Mouse (Mus musculus): ENCODE results near the gene Bcar3. TPM values are rescaled to one million over a fixed set of nuclear protein-coding genes. Genes with fewer than 3 reads are reported as not detected.

The Bcar3 gene
- polyA plus RNA-seq, 1 experiment from 2014 or later: 14.1 TPM

DNA sequence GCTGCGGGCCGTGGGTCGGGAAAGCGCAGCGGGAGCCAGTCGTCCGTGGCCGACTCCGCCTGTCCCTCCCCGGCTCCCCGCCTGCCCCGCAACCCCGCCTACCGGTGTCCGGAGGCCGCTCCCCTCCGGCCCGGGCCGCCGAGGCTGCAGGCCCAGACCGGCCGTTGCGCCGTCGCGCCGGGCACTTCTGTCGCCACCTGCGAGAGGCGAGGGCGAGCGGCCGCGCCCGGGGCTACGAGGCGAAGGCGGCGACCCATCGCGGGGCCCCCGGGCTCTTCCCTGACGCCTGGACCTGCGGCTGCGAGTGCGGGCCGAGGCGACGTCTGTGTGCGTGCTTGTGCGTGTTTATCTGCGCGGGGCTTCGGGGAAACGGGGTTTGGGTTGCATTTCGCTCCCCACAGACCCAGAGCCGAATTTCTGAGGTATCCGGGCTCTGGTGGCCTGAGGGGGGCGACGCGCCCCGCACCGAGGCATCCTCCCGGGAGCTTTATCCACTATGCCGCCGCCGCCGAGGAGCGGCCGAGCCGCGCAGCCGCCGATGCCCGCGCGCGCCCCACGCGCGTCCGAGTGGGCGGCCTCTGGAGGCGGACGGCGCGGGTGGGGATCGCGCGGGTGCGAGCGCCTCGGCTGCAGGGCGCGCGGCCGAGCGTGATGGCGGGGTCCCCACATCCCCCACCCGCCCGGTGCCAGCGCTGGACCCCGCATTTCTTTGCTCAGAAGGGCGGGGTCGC is 548 bp upstream of the Bcar3 start:
- WGBS: under 1% methylated on average over 77 of the region's 105 CpGs
- H3K4me3 ChIP-seq (replicated peaks): peak overlapping the region; percentile 90
- H3K4me2 ChIP-seq: peak overlapping the region; percentile 87
- H3K9ac ChIP-seq: peak overlapping the region; percentile 68
- H3K27ac ChIP-seq: peak overlapping the region; percentile 92
- ATAC-seq (ENCODE audit: insufficient read depth, low FRiP score, low read depth): peak; percentile 88
- H3K4me1 ChIP-seq: peaks cover 14% of the 10 kb centered on the region
- no peaks in the 10 kb centered on the region for H3K36me3 ChIP-seq
- H3K9me3 ChIP-seq: no peaks in the 10 kb centered on the region
- H3K27me3 ChIP-seq (replicated peaks): no peaks in the 10 kb centered on the region

DNA sequence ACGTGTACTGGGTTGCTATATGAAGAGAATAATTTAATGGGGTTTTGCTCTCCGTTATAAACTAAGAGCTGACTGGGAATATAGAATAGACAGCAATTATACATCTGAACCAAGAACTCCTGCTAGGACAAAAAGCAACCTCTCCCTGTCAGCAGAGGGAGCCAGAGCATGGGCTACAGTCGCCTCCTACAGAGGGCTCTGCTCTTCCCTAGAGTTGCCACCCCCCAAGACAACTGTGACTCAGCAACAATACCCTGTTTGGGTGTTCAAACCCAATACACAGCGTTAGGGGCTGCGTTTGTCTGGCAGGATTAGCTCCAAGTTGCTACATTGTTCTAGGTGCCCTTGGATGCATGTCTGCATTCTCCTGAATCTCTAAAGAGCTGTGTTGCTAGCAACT is 1.6 kb downstream of the Bcar3 start:
- no peak overlapping the region for H3K27ac ChIP-seq
- H3K27me3 ChIP-seq (replicated peaks): no peaks in the 10 kb centered on the region
- peaks cover 14% of the 10 kb centered on the region for H3K4me1 ChIP-seq
- H3K9ac ChIP-seq: no peak overlapping the region
- H3K9me3 ChIP-seq: no peaks in the 10 kb centered on the region
- no peak for ATAC-seq (ENCODE audit: insufficient read depth, low FRiP score, low read depth)
- H3K36me3 ChIP-seq: no peaks in the 10 kb centered on the region
- 18% methylated on average over 5 of the region's 5 CpGs for WGBS
- H3K4me3 ChIP-seq (replicated peaks): no peak overlapping the region
- no peak overlapping the region for H3K4me2 ChIP-seq

DNA sequence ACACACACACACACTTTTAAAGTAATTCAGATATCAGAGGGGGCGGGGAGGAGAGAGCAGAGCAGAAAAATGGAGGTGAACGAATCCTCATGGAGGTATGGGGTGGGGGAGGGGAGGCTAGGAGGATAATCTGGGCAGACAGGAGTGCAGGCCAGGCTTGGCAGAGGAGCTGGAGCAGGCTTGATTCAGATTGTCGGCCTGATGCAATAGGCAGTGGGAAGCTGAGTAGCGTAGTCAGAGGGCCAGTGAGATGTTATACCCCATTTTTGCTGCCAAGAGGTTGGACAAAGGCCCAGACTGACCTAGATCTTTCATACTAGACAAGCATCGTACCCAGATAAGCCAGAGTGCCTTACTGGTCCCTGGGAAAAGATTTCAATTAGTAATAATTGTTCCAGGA is 3.0 kb downstream of the Bcar3 start:
- 61% methylated on average over 5 of the region's 5 CpGs for WGBS
- Histone ChIP-seq H3K36me3 (no peaks in the 10 kb centered on the region), H3K9ac (no peak overlapping the region), H3K4me3 (replicated peaks) (no peak overlapping the region), H3K4me2 (no peak overlapping the region), H3K9me3 (no peaks in the 10 kb centered on the region), H3K27me3 (replicated peaks) (no peaks in the 10 kb centered on the region), H3K4me1 (peaks cover 10% of the 10 kb centered on the region), H3K27ac (no peak overlapping the region)
- no peak for ATAC-seq (ENCODE audit: insufficient read depth, low FRiP score, low read depth)

DNA sequence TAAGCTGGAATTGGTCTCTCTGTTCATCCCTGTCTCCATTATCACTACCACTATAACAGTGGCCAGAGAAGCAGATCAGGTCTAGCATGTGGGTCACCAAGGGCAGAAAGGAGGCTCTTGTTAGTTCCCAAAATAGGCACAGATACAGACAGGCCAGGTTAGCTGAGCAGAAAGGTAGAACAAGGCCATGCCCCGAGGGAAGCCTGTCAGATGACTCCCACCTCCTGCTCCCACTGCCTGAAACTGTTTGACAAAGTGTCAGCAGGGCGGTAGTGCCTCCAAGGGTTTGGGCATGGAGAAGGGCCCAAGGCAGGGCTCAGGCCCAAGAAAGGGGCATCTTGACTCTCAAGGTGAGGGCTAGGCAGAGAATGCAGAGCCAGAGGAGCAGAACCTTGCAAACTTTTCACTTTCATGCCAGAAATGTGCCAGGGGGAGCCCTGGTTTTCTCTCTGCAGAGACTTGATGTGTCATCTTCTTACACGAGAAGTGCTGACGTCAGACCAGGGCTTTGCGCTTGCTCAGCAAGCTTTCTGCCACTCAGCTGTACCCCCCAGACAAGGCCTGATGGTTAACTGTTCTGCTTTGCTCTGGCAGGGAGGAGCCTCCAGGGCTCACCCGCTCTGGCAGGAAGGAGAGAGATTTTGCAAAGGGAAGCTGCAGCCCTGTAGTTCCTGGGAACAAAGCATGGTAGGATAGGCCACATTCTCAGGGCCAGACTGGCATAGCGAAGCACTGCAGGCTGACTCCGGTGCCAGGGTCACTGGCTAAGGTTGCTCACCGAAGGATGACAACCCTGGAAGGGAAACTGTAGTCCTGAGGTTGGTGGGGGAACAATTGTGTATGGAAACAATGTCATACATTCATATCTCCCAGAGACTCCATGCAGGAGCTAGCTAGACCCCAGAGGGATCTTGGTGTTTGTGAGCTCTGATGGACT is 7.3 kb downstream of the Bcar3 start:
- Histone ChIP-seq H3K4me3 (replicated peaks) (no peak overlapping the region), H3K9me3 (no peaks in the 10 kb centered on the region), H3K27me3 (replicated peaks) (no peaks in the 10 kb centered on the region), H3K4me2 (no peak overlapping the region), H3K4me1 (no peaks in the 10 kb centered on the region), H3K27ac (no peak overlapping the region), H3K36me3 (no peaks in the 10 kb centered on the region), H3K9ac (no peak overlapping the region)
- WGBS: 51% methylated on average over 9 of the region's 9 CpGs
- no peak for ATAC-seq (ENCODE audit: insufficient read depth, low FRiP score, low read depth)

DNA sequence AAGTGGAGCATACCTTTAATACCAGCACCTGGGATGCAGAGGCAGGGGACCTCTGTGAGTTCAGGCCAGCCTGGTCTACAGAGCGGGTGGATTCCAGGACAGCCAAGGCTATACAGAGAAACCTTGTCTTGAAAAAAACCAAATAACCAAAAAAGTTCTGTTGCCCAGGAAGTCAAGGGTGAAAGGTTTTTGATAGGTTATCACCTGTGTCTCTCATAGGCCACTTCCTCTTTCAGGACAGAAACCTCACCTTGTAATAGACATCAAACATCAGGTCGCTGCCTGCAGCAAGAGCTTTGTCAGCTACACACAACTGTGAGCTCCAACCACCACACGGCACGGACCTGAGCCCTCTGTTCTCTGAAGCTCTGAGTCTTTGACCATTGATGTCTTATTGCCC is 10.6 kb downstream of the Bcar3 start:
- WGBS: 87% methylated on average over 4 of the region's 4 CpGs
- H3K9ac ChIP-seq: no peak overlapping the region
- H3K4me3 ChIP-seq (replicated peaks): no peak overlapping the region
- H3K27me3 ChIP-seq (replicated peaks): no peaks in the 10 kb centered on the region
- no peaks in the 10 kb centered on the region for H3K4me1 ChIP-seq
- H3K27ac ChIP-seq: no peak overlapping the region
- no peak for ATAC-seq (ENCODE audit: insufficient read depth, low FRiP score, low read depth)
- no peaks in the 10 kb centered on the region for H3K9me3 ChIP-seq
- H3K36me3 ChIP-seq: no peaks in the 10 kb centered on the region
- no peak overlapping the region for H3K4me2 ChIP-seq

DNA sequence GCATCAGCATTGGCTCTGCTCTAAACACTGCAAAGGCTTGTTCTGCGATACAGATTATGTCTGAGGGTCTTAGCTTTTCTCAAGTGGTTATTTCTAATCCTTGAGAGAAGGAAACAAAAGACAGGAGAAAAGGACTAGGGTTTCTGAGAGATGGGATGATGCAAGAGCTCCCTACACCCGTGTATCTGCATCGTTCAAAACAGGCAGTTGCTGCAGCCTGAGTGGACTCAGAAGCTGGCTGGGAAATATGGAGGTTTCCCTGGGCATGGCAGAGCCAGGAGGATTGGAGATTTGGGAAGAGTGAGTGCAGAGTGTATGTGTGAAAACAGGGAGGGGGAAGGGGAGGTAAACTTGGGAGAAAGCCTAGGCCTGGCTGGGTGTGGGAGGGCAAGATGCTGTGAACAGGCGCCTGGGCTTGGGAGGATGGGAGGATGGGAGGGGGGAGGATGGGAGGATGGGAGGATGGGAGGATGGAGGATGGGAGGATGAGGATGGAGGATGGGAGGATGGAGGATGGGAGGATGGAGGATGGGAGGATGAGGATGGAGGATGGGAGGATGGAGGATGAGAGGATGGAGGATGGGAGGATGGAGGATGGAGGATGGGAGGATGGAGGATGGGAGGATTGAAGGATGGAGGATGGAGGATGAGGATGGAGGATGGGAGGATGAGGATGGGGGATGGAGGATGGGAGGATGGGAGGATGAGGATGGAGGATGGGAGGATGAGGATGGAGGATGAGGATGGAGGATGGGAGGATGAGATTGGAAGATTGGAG is 14.1 kb downstream of the Bcar3 start:
- WGBS: 47% methylated on average over 4 of the region's 4 CpGs
- no peaks in the 10 kb centered on the region for H3K9me3 ChIP-seq
- 0 out of 2 replicates have a peak, but pooled peaks cover 3% of the 10 kb centered on the region for H3K4me1 ChIP-seq
- no peak overlapping the region for H3K4me3 ChIP-seq (replicated peaks)
- no peaks in the 10 kb centered on the region for H3K27me3 ChIP-seq (replicated peaks)
- no peaks in the 10 kb centered on the region for H3K36me3 ChIP-seq
- H3K4me2 ChIP-seq: no peak overlapping the region
- no peak for ATAC-seq (ENCODE audit: insufficient read depth, low FRiP score, low read depth)
- H3K27ac ChIP-seq: no peak overlapping the region
- H3K9ac ChIP-seq: no peak overlapping the region

DNA sequence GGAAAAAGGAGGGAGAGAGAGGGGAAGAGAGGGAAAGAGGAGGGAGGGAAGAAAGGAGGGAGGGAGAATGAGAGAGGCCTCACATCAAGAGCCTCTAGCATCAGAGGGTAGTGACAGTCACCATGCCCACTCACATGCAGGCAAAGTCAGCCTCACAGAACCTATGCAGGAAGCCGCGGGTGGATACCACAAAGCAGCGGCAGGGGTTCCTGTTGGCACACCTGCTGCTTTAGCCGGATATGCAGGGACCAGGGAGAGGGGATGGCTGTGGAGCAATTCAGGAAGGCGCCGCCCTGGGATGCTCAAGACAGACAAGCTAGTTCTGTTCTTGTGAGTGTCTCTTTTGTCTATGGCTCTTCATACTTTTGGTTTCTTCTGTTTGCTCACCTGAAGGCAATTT is 15.0 kb downstream of the Bcar3 start:
- H3K36me3 ChIP-seq: no peaks in the 10 kb centered on the region
- ATAC-seq (ENCODE audit: insufficient read depth, low FRiP score, low read depth): no peak
- H3K9ac ChIP-seq: no peak overlapping the region
- H3K4me1 ChIP-seq: 0 out of 2 replicates have a peak, but pooled peaks cover 6% of the 10 kb centered on the region
- H3K27ac ChIP-seq: no peak overlapping the region
- 33% methylated on average over 6 of the region's 6 CpGs for WGBS
- no peaks in the 10 kb centered on the region for H3K9me3 ChIP-seq
- H3K4me3 ChIP-seq (replicated peaks): no peak overlapping the region
- H3K4me2 ChIP-seq: no peak overlapping the region
- H3K27me3 ChIP-seq (replicated peaks): no peaks in the 10 kb centered on the region

DNA sequence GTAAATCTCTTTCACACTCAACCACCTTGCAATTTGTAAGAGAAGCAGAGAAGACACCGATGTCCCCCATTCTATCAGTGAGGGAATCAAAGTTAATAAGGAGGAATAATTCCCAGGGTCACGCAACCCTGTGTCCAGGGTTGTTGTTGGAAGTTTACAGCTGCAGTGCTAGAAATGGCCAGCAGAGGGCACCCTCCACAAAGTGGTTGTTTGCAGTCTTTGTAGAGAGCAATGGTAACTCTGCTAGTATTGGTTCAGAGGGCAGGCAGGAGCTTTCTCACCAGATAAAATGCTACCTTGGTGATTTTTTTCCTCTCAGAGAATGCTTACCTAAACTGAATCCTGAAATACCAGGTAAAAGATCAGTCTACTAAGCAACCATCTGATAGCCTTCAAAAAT is 18.1 kb downstream of the Bcar3 start:
- Histone ChIP-seq H3K9ac (no peak overlapping the region), H3K36me3 (no peaks in the 10 kb centered on the region), H3K4me2 (no peak overlapping the region), H3K27me3 (replicated peaks) (no peaks in the 10 kb centered on the region), H3K4me1 (0 out of 2 replicates have a peak, but pooled peaks cover 6% of the 10 kb centered on the region), H3K9me3 (no peaks in the 10 kb centered on the region), H3K4me3 (replicated peaks) (no peak overlapping the region), H3K27ac (no peak overlapping the region)
- ATAC-seq (ENCODE audit: insufficient read depth, low FRiP score, low read depth): no peak
- WGBS: 16% methylated on average over 2 of the region's 2 CpGs

DNA sequence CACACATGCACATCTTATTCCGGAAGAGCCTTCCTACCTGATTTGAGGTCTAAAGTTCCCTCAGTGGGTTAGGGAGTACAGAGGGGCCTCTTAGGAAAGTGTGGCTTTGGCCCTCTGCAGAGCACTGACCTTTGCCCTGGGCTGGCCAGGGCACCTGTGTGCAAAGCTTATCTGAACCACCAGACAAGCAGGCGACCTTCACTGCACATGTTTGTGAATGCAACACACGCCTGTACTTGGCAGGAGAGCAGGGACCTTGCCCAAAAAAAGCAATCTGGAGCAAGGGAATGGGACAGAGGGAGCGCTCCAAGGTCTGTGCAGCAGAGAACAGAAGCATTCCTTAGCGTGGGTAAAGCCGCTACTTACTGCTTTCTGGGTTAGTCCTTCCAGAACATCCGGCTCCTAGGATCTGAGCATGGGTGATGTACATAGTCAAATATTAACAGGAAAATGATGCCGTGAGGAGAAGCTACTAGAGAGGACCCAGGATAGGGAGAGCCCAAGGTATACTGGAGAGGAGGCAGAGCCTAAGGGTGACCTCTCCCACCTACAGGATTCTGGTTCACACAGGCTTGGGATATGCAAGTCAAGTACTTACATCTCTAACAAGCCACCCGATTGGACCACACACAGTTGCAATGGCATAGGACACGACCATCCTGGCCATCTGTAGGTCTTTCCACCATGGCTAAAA is 19.1 kb downstream of the Bcar3 start:
- H3K27me3 ChIP-seq (replicated peaks): no peaks in the 10 kb centered on the region
- no peak overlapping the region for H3K9ac ChIP-seq
- peak overlapping the region; percentile 44 for H3K27ac ChIP-seq
- H3K36me3 ChIP-seq: no peaks in the 10 kb centered on the region
- H3K4me3 ChIP-seq (replicated peaks): no peak overlapping the region
- no peak overlapping the region for H3K4me2 ChIP-seq
- 0 out of 2 replicates have a peak, but pooled peaks cover 6% of the 10 kb centered on the region for H3K4me1 ChIP-seq
- ATAC-seq (ENCODE audit: insufficient read depth, low FRiP score, low read depth): peak; percentile 54; the same call in 1 of the 2 replicates
- 64% methylated on average over 10 of the region's 10 CpGs for WGBS
- no peaks in the 10 kb centered on the region for H3K9me3 ChIP-seq

DNA sequence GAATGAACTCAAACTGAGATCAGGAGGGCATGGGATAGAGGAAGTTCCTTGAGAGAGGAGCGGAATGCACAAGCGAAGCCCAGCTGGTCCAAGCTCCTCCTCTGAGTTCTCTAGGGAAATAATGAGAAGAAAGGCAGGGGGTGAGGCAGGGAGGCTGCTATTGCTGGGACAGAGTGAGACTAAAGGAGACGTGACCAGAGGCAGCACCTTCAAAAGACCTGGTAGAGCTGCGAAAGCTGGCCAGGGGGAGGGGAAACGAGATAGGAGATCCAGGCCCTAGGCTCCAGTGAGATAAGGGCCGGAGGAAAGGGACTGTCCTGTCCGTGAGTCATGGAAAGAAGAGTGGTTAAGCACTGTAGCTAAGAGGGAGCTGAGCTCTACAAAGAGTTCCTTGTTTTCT is 20.0 kb downstream of the Bcar3 start:
- ATAC-seq (ENCODE audit: insufficient read depth, low FRiP score, low read depth): peak; percentile 31; the same call in 1 of the 2 replicates
- H3K4me2 ChIP-seq: no peak overlapping the region
- no peaks in the 10 kb centered on the region for H3K9me3 ChIP-seq
- H3K4me1 ChIP-seq: 0 out of 2 replicates have a peak, but pooled peaks cover 6% of the 10 kb centered on the region
- H3K36me3 ChIP-seq: no peaks in the 10 kb centered on the region
- no peak overlapping the region for H3K4me3 ChIP-seq (replicated peaks)
- peak overlapping the region; percentile 16; the same call in 1 of the 2 replicates for H3K27ac ChIP-seq
- no peak overlapping the region for H3K9ac ChIP-seq
- 49% methylated on average over 7 of the region's 7 CpGs for WGBS
- no peaks in the 10 kb centered on the region for H3K27me3 ChIP-seq (replicated peaks)

DNA sequence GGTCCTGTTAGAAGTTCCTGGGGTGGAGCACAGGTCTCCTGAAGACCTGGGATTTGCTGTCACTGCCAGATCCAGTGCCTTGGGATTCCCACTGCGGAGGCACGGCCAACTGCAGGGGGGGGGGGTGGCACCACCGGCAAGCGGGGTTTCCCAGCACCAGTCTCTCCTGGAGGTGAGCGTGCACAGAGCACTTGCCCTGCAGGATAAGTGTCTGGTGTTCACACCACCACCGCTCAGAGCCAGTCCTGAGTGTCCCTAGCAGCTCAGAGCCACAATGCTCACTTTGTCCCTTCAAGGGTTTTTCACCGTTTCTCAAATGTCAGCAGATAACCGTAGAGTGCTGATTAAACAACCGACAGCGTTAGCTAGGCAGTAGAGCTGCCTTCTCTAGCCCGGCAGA is 22.7 kb downstream of the Bcar3 start:
- 21% methylated on average over 11 of the region's 11 CpGs for WGBS
- H3K9ac ChIP-seq: no peak overlapping the region
- ATAC-seq (ENCODE audit: insufficient read depth, low FRiP score, low read depth): peak; percentile 50; the same call in 1 of the 2 replicates
- H3K27me3 ChIP-seq (replicated peaks): no peaks in the 10 kb centered on the region
- 0 out of 2 replicates have a peak, but pooled peaks cover 6% of the 10 kb centered on the region for H3K4me1 ChIP-seq
- no peak overlapping the region for H3K27ac ChIP-seq
- H3K9me3 ChIP-seq: no peaks in the 10 kb centered on the region
- H3K36me3 ChIP-seq: no peaks in the 10 kb centered on the region
- H3K4me2 ChIP-seq: peak overlapping the region; percentile 11
- no peak overlapping the region for H3K4me3 ChIP-seq (replicated peaks)

All from stomach, embryonic 15.5 days (tissue).